Mouse (Mus musculus) brain, embryonic 14.5 days (tissue): ENCODE results near the gene Gm42742. TPM values are rescaled to one million over a fixed set of nuclear protein-coding genes. Genes with fewer than 3 reads are reported as not detected.

ENCODE experiments used
- DNase-seq: peaks from one replicate; pipeline ENCODE4 v3.0.0-alpha.2; 2011; ENCODE audit warnings: low read depth
- CTCF ChIP-seq: fragments of 200-500 bp; IDR thresholded peaks from 2 replicates; pipeline ENCODE4 v1.5.1; 2012; ENCODE audit warnings: inconsistent platforms, mild to moderate bottlenecking, moderate library complexity, borderline replicate concordance; ENCODE audit not compliant: insufficient read depth, insufficient read length; ENCODE audit errors: extremely low read depth
- POLR2A ChIP-seq: fragments of 200-500 bp; IDR thresholded peaks from 2 replicates; pipeline ENCODE4 v1.6.1; 2012; ENCODE audit warnings: mild to moderate bottlenecking, inconsistent platforms, borderline replicate concordance; ENCODE audit not compliant: poor library complexity, insufficient read depth, insufficient read length, severe bottlenecking; ENCODE audit errors: extremely low read depth
- polyA plus RNA-seq: library from polyadenylated mRNA; depleted of rRNA; stranded (reverse); fragments of >200 nt; gene quantifications from 2 replicates; pipeline ENCODE4 v1.2.3, GENCODE M21; 2012; rRNA removed

Gene Gm42742
- polyA plus RNA-seq, 1 experiment, result 77.9 TPM

GRCm38 (mm10) chr7:126984667-126985444 lies 36.0 kb downstream of the Gm42742 start:
- no peak for DNase-seq
- TF ChIP-seq POLR2A (no peak), CTCF (no peak)

GRCm38 (mm10) chr7:126983113-126983512 lies 37.8 kb downstream of the Gm42742 start:
- TF ChIP-seq CTCF (no peak), POLR2A (no peak)
- DNase-seq, result no peak

DNA sequence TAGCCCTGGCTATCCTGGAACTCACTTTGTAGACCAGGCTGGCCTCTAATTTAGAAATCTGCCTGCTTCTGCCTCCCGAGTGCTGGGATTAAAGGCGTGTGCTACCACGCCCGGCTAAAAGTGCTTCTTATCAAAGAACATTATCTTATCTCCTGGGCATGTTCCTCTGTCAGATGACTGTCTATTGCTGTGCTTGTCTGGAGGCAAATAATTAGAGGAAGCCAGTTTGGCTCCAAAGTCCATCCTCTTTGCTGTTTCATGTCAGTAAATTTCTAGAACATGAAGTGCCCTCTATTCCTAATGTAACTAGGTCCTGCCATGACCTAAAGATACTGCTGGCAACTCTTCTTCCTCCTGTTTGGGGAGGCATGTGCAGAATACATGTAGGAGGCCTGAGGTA lies 38.8 kb downstream of the Gm42742 start:
- no peak for TF ChIP-seq POLR2A
- TF ChIP-seq CTCF, result no peak
- no peak for DNase-seq

DNA sequence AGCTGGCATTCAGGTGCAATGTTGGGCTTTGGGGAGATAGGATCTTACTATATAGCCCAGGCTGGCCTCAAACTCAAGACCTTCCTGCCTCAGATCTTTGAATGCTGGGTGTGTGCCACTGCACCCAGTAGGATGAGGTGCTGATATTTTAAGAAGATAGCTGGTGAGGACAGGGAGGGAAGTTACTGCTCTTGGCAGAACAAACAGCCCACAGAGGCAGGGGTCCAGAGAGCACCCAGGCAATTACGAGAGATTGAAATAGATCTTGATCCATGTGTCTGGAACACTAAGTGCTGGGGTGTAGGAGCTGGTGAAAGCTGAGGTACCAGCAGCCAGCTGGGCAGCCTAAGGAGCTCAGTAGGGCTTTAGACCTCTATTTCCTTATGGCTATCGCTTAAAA lies 39.3 kb downstream of the Gm42742 start:
- DNase-seq, result no peak
- no peak for TF ChIP-seq POLR2A
- TF ChIP-seq CTCF, result no peak

DNA sequence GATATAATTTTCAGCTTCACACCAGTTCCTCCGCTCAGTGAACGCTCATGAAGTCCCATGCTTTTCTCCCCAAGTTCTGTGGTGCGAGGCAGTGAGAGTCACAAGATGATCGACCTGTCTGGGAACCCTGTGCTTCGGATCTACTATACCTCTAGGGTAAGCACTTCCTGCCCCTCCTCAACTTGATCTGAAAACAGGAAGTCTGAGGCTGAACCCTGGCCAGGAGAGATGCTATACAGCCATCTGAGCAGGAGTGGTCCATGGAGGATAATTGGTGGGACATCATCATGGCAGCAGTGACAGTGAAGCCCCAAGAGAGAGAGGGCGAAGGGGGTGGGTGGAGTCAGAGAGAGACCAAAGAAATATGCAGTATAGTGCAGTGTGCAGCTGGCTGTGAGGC lies 42.1 kb downstream of the Gm42742 start:
- TF ChIP-seq POLR2A (no peak), CTCF (no peak)
- no peak for DNase-seq

- DNase-seq, result no peak
- TF ChIP-seq CTCF, result no peak
These were observed 43.9 kb downstream of the Gm42742 start for GRCm38 (mm10) chr7:126976878-126977459.

DNA sequence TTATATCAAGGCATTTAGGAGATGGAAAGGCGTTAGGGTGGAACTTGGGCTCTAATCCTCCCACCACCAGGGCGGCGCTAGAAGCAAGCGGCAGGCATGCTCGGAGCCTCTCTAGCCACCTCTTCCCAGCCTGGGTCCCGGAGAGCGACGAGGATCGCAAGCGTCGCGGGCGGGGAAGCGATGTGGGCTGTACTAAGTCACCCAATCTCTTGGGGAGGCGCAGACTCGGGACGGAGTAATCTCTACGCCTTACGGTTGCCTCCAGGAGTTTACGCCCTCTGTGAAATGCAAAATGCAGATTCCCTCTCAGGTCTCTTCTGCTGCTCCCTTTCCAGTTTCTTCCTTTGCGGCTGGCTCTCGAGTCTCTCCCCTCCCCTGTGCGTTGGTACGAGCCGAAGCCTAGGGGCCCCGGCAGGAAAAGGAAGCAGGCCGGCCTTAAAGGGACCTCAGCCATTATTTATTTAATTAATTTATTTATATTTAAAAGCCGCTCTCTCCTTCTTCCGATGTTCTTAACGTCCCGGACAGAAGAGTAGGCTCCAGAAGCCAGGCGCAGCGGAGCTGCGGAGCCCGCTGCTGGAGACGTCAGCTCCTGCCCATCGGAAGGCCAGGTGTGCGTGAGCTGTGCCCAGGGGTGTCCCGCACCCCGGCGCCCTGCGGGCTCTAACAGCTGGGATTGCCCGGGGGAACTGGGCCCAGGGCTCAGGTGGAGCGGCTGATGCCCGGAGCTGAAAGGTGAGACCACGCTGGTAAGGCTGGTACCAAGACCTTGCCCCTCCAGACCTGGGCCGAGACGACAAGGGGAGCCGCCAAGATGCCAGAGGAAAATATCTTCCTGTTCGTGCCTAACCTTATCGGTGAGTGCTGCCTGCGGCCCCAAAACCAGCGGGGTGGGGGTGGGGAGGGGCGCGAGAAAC lies 44.7 kb downstream of the Gm42742 start, which contains the start of gene Cdiptos:
Gene Cdiptos, minus strand, starts transcription at position 149 of the 917 bp plus-strand sequence.
- TF ChIP-seq CTCF (peak; percentile 98), POLR2A (no peak)
- DNase-seq, result peak; percentile 99

- no peak for TF ChIP-seq POLR2A
- no peak for TF ChIP-seq CTCF
- no peak for DNase-seq
These were observed 45.2 kb downstream of the Gm42742 start, which contains the start of gene Cdipt for GRCm38 (mm10) chr7:126975893-126975949. Cdipt (plus strand) TSS chr7:126975914.

- DNase-seq, result peak; percentile 2
- no peak for TF ChIP-seq CTCF
- TF ChIP-seq POLR2A, result no peak
These were observed 45.4 kb downstream of the Gm42742 start for GRCm38 (mm10) chr7:126975493-126975892.

DNA sequence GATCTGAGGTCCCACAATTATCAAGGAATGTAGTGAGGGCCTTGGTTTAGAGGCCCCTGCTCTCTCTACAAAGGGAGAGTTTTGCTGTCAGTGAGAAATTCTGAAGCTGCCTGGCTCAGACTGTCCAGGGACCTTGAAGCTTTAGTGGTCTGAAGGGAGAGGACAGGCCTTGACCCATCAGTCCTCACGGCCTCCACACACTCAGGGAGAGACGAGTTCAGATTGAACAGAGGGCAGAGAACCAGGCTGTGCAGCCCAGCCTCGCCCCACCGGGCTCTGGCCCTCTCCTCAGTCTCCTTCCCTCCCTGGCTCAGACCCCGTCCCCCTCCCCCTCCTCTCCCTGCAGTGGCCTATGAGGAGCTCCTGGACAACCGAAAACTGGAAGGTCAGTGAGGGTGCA lies 53.5 kb downstream of the Gm42742 start:
- DNase-seq, result no peak
- TF ChIP-seq POLR2A (no peak), CTCF (no peak)

DNA sequence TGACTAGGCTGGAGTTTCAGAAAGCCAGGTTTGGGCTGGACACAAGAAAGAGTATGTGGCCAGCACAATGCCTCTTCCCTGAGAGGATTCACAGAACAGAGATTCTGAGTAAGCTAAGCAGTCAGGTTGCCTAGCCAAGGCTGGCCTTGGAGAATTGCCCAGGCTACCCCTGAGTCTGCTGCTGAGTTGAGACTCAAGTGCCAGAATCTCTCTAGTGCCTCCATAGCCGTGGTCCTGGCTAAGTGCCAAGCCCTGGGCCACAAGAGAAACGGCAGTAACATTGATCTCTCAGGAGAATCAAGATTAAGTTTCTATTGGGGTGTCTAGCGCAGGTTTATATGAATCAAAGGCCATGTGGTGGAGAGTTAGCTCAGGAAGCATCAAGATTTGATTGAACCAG lies 55.3 kb downstream of the Gm42742 start:
- DNase-seq, result no peak
- no peak for TF ChIP-seq CTCF
- no peak for TF ChIP-seq POLR2A

Other genes starting within 250 kb of the Gm42742 start
- gene Ypel3, start 244.1 kb downstream of the Gm42742 start, polyA plus RNA-seq, result 181 and 258 TPM in 2 replicates
- 1.6 and 2.3 TPM in 2 replicates for gene Tbx6, start 239.6 kb downstream of the Gm42742 start, polyA plus RNA-seq
- gene Ppp4c, start 228.6 kb downstream of the Gm42742 start, polyA plus RNA-seq, result 219 and 232 TPM in 2 replicates
- gene Fam57b, start 223.4 kb downstream of the Gm42742 start, polyA plus RNA-seq, result 199 and 224 TPM in 2 replicates
- gene 4930451I11Rik, start 189.5 kb downstream of the Gm42742 start, polyA plus RNA-seq, result not detected in 2 replicates
- gene Doc2a, start 173.7 kb downstream of the Gm42742 start, polyA plus RNA-seq, result 11.8 and 13.2 TPM in 2 replicates
- 48.6 and 65.1 TPM in 2 replicates for gene Hirip3, start 159.1 kb downstream of the Gm42742 start, polyA plus RNA-seq
- 86.9 and 99.3 TPM in 2 replicates for gene Ino80e, start 158.7 kb downstream of the Gm42742 start, polyA plus RNA-seq
- gene Taok2, start 136.4 kb downstream of the Gm42742 start, polyA plus RNA-seq, result 101 and 131 TPM in 2 replicates
- gene Tmem219, start 98.2 kb downstream of the Gm42742 start, polyA plus RNA-seq, result 28.3 and 36.8 TPM in 2 replicates
- gene Kctd13, start 92.2 kb downstream of the Gm42742 start, polyA plus RNA-seq, result 91.1 and 108 TPM in 2 replicates
- gene Asphd1, start 71.5 kb downstream of the Gm42742 start, polyA plus RNA-seq, result 21.0 and 21.2 TPM in 2 replicates
- 84.2 and 129 TPM in 2 replicates for gene Sez6l2, start 70.5 kb downstream of the Gm42742 start, polyA plus RNA-seq
- gene Cdipt, start 45.2 kb downstream of the Gm42742 start, polyA plus RNA-seq, result 153 and 166 TPM in 2 replicates
- gene Cdiptos, start 45.0 kb downstream of the Gm42742 start, polyA plus RNA-seq, result 0.59 and 1.0 TPM in 2 replicates
- 3.5 and 4.3 TPM in 2 replicates for gene Mvp, start 6.5 kb downstream of the Gm42742 start, polyA plus RNA-seq
- 1.0 and 1.2 TPM in 2 replicates for gene Pagr1b, start 4.6 kb downstream of the Gm42742 start, polyA plus RNA-seq
- 13.0 and 24.4 TPM in 2 replicates for gene Pagr1a, start 3.7 kb downstream of the Gm42742 start, polyA plus RNA-seq
- gene Prrt2, start 114 bp upstream of the Gm42742 start, polyA plus RNA-seq, result 71.4 and 81.2 TPM in 2 replicates
- 350 and 352 TPM in 2 replicates for gene Maz, start 5.9 kb upstream of the Gm42742 start, polyA plus RNA-seq
- 25.5 and 42.0 TPM in 2 replicates for gene Kif22, start 21.4 kb upstream of the Gm42742 start, polyA plus RNA-seq
- 0.21 TPM in 1 of 2 replicates, not detected in the other for gene Zg16, start 66.2 kb upstream of the Gm42742 start, polyA plus RNA-seq
- gene AI467606, start 70.3 kb upstream of the Gm42742 start, polyA plus RNA-seq, result 1.5 and 2.1 TPM in 2 replicates
- gene Qprt, start 101.1 kb upstream of the Gm42742 start, polyA plus RNA-seq, result 0.75 and 0.76 TPM in 2 replicates
- gene Spn, start 116.7 kb upstream of the Gm42742 start, polyA plus RNA-seq, result 0.09 and 0.10 TPM in 2 replicates
- gene Cd2bp2, start 175.0 kb upstream of the Gm42742 start, polyA plus RNA-seq, result 108 and 117 TPM in 2 replicates
- 54.2 and 66.1 TPM in 2 replicates for gene Tbc1d10b, start 187.4 kb upstream of the Gm42742 start, polyA plus RNA-seq
- 5.8 and 8.9 TPM in 2 replicates for gene Mylpf, start 187.8 kb upstream of the Gm42742 start, polyA plus RNA-seq
- 38.5 and 38.9 TPM in 2 replicates for gene Zfp553, start 212.0 kb upstream of the Gm42742 start, polyA plus RNA-seq
- 19.4 and 22.6 TPM in 2 replicates for gene Sept1, start 212.0 kb upstream of the Gm42742 start, polyA plus RNA-seq
- gene Zfp771, start 223.2 kb upstream of the Gm42742 start, polyA plus RNA-seq, result 88.1 and 118 TPM in 2 replicates
- 82.3 and 131 TPM in 2 replicates for gene Dctpp1, start 239.6 kb upstream of the Gm42742 start, polyA plus RNA-seq